Mouse (Mus musculus): ENCODE measurements around the gene Nelfa. TPM values are rescaled to one million over a fixed set of nuclear protein-coding genes. Genes with fewer than 3 reads are reported as not detected.
"Not testable (repeated sequence)": the region's sequence is repeated elsewhere in the genome, so short reads cannot be mapped to it uniquely, and the experiment has no call there.

Nelfa gene
- 41.8 and 44.3 TPM in 2 replicates for polyA plus RNA-seq (2015; fragmentation: Nextera tagmentation; extraction: Ambion mirVana)

DNA sequence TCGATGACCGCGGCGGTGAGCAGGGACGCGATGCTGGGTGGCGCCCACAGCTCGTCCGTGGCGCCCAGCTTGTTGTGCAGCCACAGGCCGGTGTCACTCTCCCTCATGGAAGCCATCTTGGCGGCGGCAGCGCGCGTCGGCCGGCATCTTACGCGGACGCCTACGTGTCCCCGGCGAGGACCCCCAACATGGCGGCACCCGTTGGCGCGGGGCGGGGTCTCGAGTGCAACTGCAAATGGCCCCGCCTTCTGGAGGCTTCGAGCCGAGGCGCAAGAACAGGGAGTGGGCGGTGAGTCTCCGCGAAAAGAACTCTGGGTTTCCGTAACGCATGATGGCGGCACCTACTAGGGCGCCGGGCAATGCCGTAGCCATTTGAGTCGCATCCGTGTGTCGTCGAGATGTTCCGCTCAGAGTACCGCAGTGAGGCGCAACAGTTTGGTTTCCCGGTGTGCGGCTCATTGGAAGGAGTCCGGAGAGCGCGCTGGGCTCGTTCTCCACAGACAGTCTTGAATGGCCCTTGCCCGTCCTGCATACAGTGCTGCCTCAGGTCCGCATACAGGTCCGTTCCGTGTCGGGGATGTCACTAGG lies at the start of gene Nelfa:
Gene Nelfa (minus strand): TSS at position 294 of the 588 bp plus-strand sequence.
- Histone ChIP-seq H3K9me3 (no peaks in the 10 kb centered on the region), H3K36me3 (peaks cover 11% of the 10 kb centered on the region), H3K27me3 (no peaks in the 10 kb centered on the region), H3K4me2 (peak within 1 kb of the TSS; percentile 64), H3K27ac (peak within 1 kb of the TSS; percentile 96), H3K4me1 (replicated peaks) (peaks cover 28% of the 10 kb centered on the region), H3K4me3 (peak within 1 kb of the TSS; percentile 87), H3K9ac (peak within 1 kb of the TSS; percentile 93)
- under 1% methylated on average over 61 of the region's 61 CpGs for WGBS
- peak; percentile 99 for ATAC-seq (ENCODE audit: low FRiP score)

DNA sequence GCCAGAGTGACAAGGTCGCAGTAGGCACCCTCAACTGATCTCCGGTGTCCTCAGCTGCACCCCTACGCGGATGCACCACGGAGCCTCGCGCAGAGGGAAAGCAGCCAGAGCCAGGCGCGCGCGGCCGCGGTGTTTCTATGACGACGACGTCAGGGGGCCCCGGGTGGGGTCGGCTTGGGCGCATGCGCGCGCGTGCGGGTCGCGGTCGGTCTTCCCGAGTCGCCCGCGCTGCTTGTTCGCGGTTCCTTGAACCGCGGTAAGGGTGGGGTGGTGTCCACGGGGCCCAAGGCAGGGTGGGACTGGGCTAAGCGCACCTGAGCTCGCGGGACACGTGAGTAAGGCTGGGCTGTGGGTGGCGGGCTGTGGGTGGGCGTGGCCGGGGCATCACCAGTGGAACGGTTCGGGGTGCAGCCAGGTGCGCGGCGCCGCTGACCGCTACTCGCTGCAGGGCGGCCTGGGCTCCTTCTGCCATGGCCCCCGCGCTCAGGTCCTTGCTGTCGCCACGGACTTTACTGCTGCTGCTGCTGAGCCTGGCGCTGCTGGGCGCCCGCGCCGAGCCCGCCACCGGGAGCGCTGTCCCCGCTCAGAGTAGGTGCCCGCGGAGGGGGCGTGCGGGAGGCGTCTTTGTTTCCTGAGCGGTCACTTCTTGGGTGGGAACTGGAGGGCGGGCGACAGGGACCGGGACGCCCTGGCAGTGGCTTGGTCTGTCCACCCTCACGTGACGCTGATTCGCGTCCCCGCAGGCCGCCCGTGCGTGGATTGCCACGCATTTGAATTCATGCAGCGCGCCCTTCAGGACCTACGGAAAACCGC lies 47.3 kb upstream of the Nelfa start, which contains the start of gene Gm1673:
Gene Gm1673 (plus strand): TSS at position 125 of the 813 bp plus-strand sequence.
- Histone ChIP-seq H3K27ac (peak within 1 kb of the TSS; percentile 95), H3K4me3 (peak within 1 kb of the TSS; percentile 93), H3K4me1 (replicated peaks) (peaks cover 46% of the 10 kb centered on the region), H3K36me3 (peaks cover 14% of the 10 kb centered on the region), H3K4me2 (peak within 1 kb of the TSS; percentile 88), H3K27me3 (no peaks in the 10 kb centered on the region), H3K9ac (peak within 1 kb of the TSS; percentile 98), H3K9me3 (no peaks in the 10 kb centered on the region)
- ATAC-seq (ENCODE audit: low FRiP score) = peak; percentile 91
- under 1% methylated on average over 86 of the region's 88 CpGs for WGBS

DNA sequence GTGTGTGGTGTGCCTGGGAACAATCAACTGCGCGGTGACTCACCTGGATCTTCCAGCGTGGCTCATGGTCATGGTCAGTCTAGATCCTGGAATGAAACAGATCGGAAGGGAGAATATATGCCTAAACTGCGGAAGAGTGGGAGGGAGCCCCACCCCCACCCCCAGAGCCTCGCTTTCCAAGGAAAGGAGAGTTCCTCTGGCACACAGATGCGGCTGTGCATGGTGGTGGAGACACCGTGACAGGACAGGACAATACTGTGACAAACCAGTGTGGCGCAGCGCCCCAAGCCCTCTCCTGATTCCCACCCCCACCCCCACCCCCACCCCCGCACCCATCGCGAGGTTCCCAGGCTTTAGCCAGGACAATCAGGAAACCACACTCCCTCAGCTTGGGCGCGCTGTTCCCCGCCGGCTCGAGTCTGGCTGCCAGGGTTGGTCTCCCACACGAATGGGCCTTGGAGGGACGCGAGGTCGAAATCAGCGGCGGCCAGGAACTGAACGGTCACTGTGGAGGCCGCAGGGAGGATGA lies 46.6 kb upstream of the Nelfa start:
- H3K4me3 ChIP-seq = peak overlapping the region; percentile 93
- peak; percentile 62 for ATAC-seq (ENCODE audit: low FRiP score)
- WGBS = 3% methylated on average over 25 of the region's 26 CpGs

DNA sequence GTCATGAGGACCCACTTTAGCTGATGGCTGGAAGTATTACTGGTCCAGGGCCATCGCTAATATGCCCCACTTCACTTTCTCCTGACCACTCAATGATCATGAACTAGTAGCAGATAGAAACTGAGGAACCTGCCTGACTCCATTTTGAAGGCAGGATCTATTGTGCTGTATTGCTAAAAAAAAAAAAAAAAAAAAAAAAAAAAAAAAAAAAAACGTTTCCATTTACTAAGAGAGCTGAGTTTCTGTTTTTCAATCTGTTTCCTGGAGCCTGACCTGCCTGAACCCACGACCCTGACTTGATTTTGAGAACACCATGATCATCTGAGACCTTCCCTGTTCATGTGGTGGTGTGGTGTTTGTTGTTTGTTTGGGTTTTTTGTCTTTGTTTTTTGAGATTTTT lies 40.1 kb upstream of the Nelfa start:
- WGBS = 40% methylated on average over 3 of the region's 3 CpGs
- Histone ChIP-seq H3K9me3 (no peaks in the 10 kb centered on the region), H3K9ac (no peak overlapping the region), H3K4me1 (replicated peaks) (no peaks in the 10 kb centered on the region), H3K36me3 (no peaks in the 10 kb centered on the region; the same call in 1 of the 2 replicates), H3K4me2 (no peak overlapping the region), H3K4me3 (no peak overlapping the region), H3K27me3 (no peaks in the 10 kb centered on the region), H3K27ac (no peak overlapping the region)
- ATAC-seq (ENCODE audit: low FRiP score) = no peak

More for the DNA sequence above, 46.6 kb upstream of the Nelfa start:
- no peaks in the 10 kb centered on the region for H3K27me3 ChIP-seq
- H3K27ac ChIP-seq = peak overlapping the region; percentile 95
- H3K4me2 ChIP-seq = peak overlapping the region; percentile 88
- no peaks in the 10 kb centered on the region for H3K9me3 ChIP-seq
- H3K9ac ChIP-seq = peak overlapping the region; percentile 98
- H3K36me3 ChIP-seq = peaks cover 14% of the 10 kb centered on the region
- peaks cover 46% of the 10 kb centered on the region for H3K4me1 ChIP-seq (replicated peaks)

DNA sequence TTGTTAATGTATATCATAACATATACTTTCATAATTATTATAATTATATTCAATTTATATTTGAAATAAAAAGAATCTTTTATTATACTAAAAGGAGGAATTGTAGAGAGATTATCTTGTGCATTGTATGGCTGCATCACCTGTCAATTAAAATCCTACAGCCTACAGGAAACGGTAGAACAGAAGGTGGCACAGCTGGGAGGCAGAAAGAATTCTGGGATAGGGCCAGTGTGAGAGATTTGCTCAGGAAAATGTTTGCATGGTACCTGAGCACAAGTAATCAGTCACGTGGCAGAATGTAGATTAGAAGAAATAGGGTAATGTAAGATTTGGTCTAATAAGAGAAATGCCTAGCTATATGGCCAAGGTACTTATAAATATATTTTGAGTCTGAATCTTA lies 38.5 kb upstream of the Nelfa start:
- no peaks in the 10 kb centered on the region for H3K4me1 ChIP-seq (replicated peaks)
- no peaks in the 10 kb centered on the region; the same call in 1 of the 2 replicates for H3K36me3 ChIP-seq
- H3K4me3 ChIP-seq = no peak overlapping the region
- ATAC-seq (ENCODE audit: low FRiP score) = no peak
- 67% methylated on average over 2 of the region's 2 CpGs for WGBS
- no peaks in the 10 kb centered on the region for H3K9me3 ChIP-seq
- H3K9ac ChIP-seq = no peak overlapping the region
- H3K27me3 ChIP-seq = no peaks in the 10 kb centered on the region
- H3K4me2 ChIP-seq = no peak overlapping the region
- no peak overlapping the region for H3K27ac ChIP-seq

DNA sequence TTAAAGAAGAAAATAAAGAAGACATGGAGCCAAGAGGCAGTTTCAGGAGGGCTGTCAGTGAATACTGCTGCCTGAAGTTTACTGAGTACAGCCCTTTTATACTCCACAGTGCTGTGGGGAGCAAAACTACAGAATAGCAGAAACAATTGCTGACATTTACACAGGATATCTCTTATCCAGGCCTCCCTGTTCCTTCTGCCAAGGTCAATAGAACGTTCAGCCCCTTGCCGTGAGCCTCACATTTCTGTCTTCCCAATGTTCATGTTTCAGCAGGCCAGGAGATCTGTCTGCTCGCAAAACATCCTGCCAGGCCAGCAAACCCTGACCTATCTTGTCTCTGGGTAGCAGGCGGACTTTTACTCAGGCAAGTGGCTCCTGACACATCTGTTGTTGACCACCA lies 23.2 kb upstream of the Nelfa start:
- no peak overlapping the region for H3K4me3 ChIP-seq
- no peaks in the 10 kb centered on the region for H3K36me3 ChIP-seq
- H3K27ac ChIP-seq = no peak overlapping the region
- ATAC-seq (ENCODE audit: low FRiP score) = no peak
- 80% methylated on average over 4 of the region's 4 CpGs for WGBS
- H3K9me3 ChIP-seq = no peaks in the 10 kb centered on the region; the same call in 1 of the 2 replicates
- H3K4me2 ChIP-seq = no peak overlapping the region
- no peak overlapping the region for H3K9ac ChIP-seq
- no peaks in the 10 kb centered on the region for H3K27me3 ChIP-seq
- H3K4me1 ChIP-seq (replicated peaks) = no peaks in the 10 kb centered on the region

DNA sequence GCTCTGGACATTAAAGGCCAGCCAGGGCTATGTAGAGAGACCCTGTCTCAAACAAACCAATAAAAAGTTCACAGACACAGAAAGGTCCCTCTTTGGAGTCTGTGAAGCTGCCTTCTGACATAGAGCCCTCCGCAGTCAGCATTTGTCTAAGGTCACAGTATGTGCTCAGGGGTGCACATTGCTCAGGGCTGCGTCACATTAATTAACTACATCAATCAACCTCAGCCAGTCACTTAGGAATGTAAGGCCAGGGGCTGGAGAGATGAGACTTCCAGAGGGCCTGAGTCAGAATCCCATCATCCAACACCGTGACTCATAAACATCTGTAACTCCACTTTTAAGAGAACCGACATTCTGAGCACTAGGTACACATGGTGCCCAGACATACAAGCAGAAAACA lies 19.7 kb upstream of the Nelfa start:
- H3K27me3 ChIP-seq = no peaks in the 10 kb centered on the region
- 82% methylated on average over 4 of the region's 4 CpGs for WGBS
- H3K9me3 ChIP-seq = peaks cover 3% of the 10 kb centered on the region
- no peak for ATAC-seq (ENCODE audit: low FRiP score)
- H3K4me2 ChIP-seq = no peak overlapping the region
- no peaks in the 10 kb centered on the region for H3K4me1 ChIP-seq (replicated peaks)
- no peaks in the 10 kb centered on the region for H3K36me3 ChIP-seq
- H3K9ac ChIP-seq = no peak overlapping the region
- no peak overlapping the region for H3K27ac ChIP-seq
- no peak overlapping the region for H3K4me3 ChIP-seq

DNA sequence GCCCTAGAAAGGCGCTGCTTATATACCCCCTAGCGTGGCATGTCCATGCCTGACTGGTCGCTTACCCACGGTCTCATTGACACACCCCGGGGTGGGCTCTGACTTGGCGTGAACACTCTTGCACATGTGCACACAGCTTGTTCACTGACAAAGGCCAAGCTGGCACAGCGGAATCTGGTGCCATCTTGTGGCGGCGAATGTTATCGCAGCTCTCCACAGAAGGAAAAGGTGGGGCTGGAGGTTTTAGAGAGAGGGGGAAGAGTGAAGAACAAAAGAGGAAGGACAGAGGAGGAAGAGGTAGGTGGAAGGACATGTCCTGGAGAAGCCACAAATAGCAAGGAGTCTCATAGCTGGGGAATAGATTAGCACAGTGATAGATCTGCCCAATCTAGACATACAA lies 18.1 kb upstream of the Nelfa start:
- 29% methylated on average over 10 of the region's 10 CpGs for WGBS
- Histone ChIP-seq H3K36me3 (no peaks in the 10 kb centered on the region), H3K9ac (no peak overlapping the region)

DNA sequence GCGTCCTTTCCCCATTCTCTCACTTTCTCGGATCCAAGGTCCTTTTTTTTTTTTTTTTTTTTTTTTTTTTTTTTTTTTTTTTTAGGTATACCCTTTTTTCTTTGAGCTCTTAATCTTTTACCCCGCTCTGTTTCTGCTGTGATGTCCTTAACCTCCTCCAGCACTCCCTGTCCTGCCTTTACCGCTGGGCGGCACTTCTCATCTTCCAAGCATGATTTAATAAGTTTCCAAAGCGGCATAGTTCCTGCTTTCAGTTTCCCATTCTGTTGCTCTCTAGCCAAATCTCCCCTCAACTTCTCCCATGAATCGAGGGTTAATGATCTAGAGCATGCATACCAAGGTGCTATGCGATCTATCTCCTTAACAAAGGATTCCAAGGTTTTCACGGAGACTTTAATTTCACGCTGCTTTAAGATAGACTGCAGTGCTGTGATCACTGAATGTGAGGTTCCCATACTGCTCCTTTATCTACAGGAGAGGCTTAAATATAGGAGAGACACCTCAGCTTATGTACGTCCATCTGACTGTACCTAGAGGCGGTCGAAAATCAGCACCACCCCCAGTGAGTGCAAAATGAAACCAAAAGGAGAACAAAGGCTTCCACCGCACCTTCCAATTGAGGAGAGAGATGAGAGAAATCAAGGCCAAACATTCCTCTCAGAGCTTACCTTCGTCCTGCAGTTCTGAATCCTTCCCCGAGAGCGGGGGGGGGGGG lies 17.4 kb upstream of the Nelfa start:
- ATAC-seq (ENCODE audit: low FRiP score) = no peak
- H3K4me1 ChIP-seq (replicated peaks) = no peaks in the 10 kb centered on the region
- no peak overlapping the region for H3K27ac ChIP-seq
- no peaks in the 10 kb centered on the region for H3K27me3 ChIP-seq
- H3K36me3 ChIP-seq = no peaks in the 10 kb centered on the region
- peak overlapping the region; percentile 13 for H3K4me3 ChIP-seq
- WGBS = 84% methylated on average over 17 of the region's 17 CpGs
- H3K9me3 ChIP-seq = peaks cover 3% of the 10 kb centered on the region
- no peak overlapping the region for H3K9ac ChIP-seq
- H3K4me2 ChIP-seq = peak overlapping the region; percentile 15; the same call in 1 of the 2 replicates

More for the DNA sequence above, 18.1 kb upstream of the Nelfa start:
- H3K27me3 ChIP-seq = no peaks in the 10 kb centered on the region
- H3K9me3 ChIP-seq = peaks cover 3% of the 10 kb centered on the region
- peak; percentile 74 for ATAC-seq (ENCODE audit: low FRiP score)
- 0 out of 2 replicates have a peak overlapping the region, but pooled peaks have one; percentile 15 for H3K4me2 ChIP-seq
- H3K4me1 ChIP-seq (replicated peaks) = no peaks in the 10 kb centered on the region
- no peak overlapping the region for H3K27ac ChIP-seq
- peak overlapping the region; percentile 13; the same call in 1 of the 2 replicates for H3K4me3 ChIP-seq

DNA sequence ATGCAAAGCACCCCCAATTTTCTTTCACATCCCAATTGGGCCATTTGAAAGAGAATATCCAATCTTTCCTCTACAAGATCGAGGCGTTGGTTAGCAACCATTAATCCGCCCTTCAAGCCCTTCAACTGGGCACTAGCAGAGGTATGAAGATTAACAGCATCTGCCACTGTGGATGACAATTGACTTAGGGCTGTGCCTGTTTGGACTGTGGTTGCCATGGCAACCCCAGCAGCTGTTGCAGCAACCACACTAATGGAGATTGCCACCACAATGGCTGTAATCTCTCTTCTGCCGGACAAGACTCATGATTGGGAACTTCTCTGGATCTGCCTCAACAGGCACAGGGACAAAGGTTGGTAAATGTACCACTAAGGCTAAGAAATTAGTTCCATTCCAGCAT lies 12.1 kb upstream of the Nelfa start:
- Histone ChIP-seq H3K4me2 (no peak overlapping the region), H3K27ac (no peak overlapping the region), H3K27me3 (no peaks in the 10 kb centered on the region), H3K4me1 (replicated peaks) (no peaks in the 10 kb centered on the region), H3K36me3 (peaks cover 17% of the 10 kb centered on the region), H3K9me3 (peaks cover 17% of the 10 kb centered on the region; the same call in 1 of the 2 replicates), H3K4me3 (no peak overlapping the region), H3K9ac (no peak overlapping the region)
- 67% methylated on average over 4 of the region's 4 CpGs for WGBS
- no peak for ATAC-seq (ENCODE audit: low FRiP score)

DNA sequence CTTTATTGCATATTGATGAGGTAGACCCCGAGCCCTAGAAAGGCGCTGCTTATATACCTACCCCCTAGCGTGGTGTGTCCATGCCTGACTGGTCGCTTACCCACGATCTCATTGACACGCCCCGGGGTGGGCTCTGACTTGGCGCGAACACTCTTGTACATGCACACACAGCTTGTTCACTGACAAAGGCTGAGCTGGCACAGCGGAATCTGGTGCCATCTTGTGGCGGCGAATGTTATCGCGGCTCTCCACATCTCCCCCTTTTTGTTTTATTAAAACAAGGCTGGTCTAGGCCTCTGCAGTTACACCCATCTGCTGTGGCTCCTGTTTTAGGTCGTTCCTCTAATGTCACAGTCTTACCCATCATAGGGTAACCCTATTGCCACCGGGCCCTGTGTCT lies 10.8 kb upstream of the Nelfa start:
- H3K4me2 ChIP-seq; H3K4me1 ChIP-seq (replicated peaks); H3K9ac ChIP-seq; H3K27ac ChIP-seq; ATAC-seq (ENCODE audit: low FRiP score); H3K27me3 ChIP-seq; H3K4me3 ChIP-seq: not testable (repeated sequence)
- 86% methylated on average over 16 of the region's 16 CpGs for WGBS
- H3K9me3 ChIP-seq = peaks cover 17% of the 10 kb centered on the region
- H3K36me3 ChIP-seq = peaks cover 17% of the 10 kb centered on the region

DNA sequence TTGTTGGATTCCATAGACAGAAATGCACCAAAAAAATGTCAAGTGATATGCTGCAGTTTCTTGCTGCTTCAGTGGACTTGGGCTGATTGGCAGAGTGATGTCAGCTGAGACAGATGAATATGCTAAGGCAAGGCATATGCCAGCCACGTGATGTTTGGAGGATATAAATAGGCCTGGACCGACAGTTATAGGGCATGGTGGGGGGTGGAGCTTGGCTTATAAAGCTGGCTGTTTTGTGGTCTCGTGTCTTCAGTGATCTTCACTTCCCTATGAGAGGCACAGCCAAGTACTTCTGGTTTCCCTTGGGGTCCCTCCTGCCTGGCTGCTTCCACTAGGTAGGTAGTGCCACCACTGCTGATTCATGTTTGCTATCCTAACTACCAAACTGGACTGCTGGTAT lies 2.2 kb upstream of the Nelfa start:
- Histone ChIP-seq H3K27me3 (no peaks in the 10 kb centered on the region), H3K27ac (no peak overlapping the region), H3K4me2 (no peak overlapping the region), H3K36me3 (peaks cover 7% of the 10 kb centered on the region), H3K9ac (no peak overlapping the region), H3K4me3 (no peak overlapping the region), H3K9me3 (peaks cover 8% of the 10 kb centered on the region; the same call in 1 of the 2 replicates), H3K4me1 (replicated peaks) (peaks cover 26% of the 10 kb centered on the region)
- WGBS = 99% methylated on average over 3 of the region's 3 CpGs
- ATAC-seq (ENCODE audit: low FRiP score) = no peak

All from hindbrain, embryonic 13.5 days (tissue).